Mouse (Mus musculus) granulocyte monocyte progenitor cell, adult 5-6 weeks (primary cell): ENCODE measurements around the gene Mrpl52. TPM values are rescaled to one million over a fixed set of nuclear protein-coding genes. Genes with fewer than 3 reads are reported as not detected.
A peak's percentile ranks its signal among the peaks of the same experiment; 100 is the strongest.

Experiments
- ATAC-seq: replicated peaks from 2 replicates; pipeline ENCODE4 v1.8.0; 2016; ENCODE audit warnings: mild to moderate bottlenecking, moderate TSS enrichment, inconsistent platforms; ENCODE audit not compliant: poor library complexity, severe bottlenecking
- total RNA-seq, 2 experiments: library from RNA; stranded (forward) in 1 of 2; stranded (reverse) in 1 of 2; fragments of 200-712, 200-1000 nt in 1 of 2; fragments of >200 nt in 1 of 2; fragmentation: Nextera tagmentation in 1 of 2; gene quantifications; 2 replicates each; pipeline ENCODE4 v1.2.3; 2014 to 2017

Gene Mrpl52
- total RNA-seq, 2 experiments from 2014 or later: 34.0 to 100 TPM

DNA sequence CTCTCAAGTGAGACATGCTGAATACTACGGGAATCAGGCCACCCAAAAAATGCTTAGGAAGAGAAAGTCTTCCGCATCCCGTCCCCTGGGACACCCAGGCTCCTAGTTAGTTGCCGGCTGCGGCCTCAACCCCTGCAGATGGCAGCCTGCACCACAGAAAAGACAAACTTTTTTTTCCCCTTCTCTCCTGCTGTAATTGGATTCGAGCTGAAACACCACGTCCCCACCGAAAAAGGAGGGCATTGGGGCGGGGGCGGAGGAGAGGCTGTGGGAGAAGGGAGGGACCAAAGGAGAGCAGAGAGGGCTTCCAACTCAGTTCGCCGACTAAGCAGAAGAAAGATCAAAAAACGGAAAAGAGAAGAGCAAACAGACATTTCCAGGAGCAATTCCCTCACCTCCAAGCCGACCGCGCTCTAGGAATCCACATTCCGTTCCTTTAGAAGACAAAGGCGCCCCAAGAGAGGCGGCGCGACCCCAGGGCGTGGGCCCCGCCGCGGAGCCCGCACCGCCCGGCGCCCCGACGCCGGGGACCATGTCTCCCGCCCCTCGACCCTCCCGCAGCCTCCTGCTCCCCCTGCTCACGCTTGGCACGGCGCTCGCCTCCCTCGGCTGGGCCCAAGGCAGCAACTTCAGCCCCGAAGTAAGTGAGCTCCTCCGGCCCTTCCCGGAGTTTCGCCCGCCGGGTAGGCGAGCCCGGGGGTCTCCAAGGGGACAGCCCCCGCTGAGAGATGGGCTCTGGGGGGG is 4.8 kb downstream of the Mrpl52 start, which contains the start of gene Mmp14:
Gene Mmp14, plus strand, starts transcription at position 279 of the 744 bp plus-strand sequence.
- no peak for ATAC-seq

DNA sequence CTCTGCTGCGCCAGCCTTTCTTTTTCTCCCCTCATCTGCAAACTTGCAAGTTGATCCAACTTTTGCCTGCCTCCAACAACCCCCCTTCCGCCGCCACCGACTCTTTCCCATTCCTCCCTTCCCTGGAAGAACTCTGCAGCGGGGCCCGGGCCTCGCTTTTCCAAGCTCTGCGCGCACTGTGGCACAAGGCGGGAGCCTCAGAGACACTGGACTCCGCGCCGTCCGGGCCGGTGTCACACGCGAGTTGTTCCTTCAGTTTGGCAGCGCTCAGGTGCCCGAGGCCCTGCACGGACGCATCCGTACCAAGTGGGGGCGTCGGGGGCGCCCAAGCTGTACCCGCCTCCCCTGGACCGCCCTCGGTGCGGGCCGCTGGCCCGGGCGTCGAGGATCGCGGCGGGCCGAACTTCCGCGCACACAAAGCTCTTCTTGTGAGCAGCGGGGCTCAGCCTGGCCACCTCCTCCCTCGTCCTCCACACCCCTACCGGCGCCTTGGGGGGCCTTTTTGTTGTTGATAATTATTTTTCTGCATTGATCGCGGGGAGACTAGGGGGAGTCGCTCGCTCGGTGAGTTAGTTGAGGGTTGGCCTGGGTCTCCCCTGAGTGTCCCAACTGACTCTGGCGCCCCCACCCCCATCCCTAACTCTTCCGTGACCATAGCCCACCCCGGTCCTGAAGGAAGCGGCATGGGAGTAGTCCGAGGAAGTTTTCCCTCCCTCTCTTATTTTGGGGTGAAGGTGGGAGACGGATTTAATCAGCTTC is 5.5 kb downstream of the Mrpl52 start:
- ATAC-seq: peak; percentile 26

DNA sequence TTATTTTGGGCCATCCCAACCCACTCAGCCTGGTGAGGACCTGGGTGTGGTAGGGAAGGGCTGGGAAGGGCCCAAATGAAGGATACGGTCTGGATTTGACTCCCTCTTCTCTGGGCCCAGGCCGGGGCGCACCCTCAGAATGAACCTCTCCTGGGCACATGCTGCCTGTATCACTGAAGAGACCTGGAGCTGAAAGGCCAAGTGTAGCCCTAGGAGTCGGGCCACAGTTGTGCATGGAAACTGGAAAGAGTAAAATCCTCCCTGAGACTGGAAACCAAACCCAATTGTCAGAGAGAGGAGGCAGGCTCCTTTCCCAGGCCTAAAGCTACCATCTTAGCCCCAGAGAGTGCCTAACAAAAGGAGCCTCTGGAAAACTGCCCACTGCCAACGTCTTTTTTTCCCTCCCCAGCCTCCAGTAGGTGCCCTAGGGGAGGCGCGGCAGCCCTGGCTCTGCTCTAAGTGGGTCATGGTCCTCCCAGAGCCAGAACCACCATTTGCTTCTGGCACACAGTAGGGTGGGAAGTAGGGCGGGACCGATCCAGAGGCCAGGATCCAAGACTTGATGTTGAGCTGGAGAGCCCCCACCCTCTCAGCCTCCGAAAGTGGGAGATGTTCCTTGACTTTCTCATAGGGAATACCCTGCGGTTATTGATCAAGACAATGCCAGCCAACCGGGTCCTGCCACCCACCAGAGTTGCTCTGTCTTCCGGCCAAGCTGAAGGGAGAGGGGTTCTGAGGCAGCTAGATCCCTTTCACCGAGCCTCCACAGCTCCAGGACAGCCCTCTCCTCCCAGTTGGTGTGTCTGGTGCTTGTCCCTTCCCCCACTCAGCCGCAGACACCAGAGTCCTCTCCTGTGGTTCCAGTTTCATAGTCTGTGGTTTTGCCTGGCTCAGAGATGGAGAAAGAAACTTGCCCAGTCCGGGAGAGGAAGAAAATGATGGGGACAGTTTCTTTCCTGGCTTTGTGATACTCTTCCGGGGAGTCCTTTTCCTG is 6.4 kb downstream of the Mrpl52 start:
- peak; percentile 91 for ATAC-seq

DNA sequence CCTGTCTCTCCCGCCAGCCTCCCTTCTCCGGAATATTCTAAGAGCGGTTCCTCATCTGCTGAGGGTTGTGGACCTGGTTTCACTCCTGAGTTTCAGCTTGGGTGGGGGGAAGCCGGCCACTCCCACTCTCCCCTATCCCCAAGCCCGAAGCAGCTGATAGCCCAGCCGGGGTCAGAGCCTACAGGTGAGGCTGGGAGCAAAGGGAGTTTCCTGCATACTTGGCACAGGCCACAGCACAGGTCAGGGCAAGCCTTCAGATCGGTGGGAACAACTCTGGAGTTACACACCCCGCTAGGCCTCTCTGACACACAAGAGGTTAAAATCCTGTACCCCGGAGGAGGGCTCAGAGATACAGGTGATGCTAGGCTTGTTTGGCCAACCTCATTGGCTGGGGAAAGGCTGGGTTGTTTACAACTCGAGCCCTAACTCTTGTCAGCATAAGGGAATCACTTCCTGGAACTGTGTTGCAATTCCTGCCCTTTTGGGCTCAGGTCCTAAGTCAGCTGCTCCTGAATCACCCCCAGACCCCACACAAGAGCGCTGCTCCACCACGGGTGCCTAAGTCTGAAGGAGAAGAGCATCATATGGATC is 7.3 kb downstream of the Mrpl52 start:
- ATAC-seq: peak; percentile 18

DNA sequence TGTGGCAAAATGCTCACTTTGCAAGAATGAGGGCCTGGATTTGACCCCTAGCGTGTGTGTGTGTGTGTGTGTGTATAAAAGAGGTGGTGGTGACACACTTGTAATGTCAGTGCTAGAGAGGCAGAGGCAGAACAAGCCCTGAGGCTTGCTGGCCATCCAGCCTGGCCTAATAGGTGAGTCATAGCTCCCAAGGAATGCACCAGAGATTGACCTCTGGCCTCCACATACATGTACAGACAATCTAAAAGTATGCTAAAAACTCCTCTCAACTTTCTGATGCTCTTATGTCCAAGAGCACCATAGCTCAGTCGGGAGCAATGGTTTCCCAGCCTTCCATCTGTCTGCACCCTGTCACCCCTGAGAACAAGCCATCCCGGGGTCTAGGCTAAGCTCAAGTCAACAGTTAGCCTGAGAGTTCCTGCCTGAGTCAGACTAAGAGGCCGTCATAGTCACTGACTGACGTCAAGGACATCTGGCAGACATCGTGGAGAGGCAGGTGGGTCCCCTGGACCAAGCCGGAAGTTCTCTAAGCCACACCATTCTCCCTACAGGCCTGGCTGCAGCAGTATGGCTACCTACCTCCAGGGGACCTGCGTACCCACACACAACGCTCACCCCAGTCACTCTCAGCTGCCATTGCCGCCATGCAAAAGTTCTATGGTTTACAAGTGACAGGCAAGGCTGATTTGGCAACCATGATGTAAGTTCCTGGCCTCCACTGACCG is 8.6 kb downstream of the Mrpl52 start:
- no peak for ATAC-seq

DNA sequence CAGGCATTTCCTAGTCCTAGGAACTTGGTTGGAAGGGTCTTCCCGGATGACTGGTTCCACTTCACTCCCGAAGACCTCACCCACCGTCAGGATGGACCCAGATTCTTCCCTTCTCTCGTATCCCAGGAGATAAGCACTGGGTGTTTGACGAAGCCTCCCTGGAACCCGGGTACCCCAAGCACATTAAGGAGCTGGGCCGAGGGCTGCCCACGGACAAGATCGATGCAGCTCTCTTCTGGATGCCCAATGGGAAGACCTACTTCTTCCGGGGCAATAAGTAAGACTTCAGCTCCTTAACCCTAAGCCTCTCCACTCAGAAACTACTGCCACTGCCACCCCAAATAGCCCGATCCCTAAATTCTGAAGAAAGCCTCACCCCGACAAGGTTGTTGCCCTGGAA is 12.4 kb downstream of the Mrpl52 start:
- no peak for ATAC-seq

DNA sequence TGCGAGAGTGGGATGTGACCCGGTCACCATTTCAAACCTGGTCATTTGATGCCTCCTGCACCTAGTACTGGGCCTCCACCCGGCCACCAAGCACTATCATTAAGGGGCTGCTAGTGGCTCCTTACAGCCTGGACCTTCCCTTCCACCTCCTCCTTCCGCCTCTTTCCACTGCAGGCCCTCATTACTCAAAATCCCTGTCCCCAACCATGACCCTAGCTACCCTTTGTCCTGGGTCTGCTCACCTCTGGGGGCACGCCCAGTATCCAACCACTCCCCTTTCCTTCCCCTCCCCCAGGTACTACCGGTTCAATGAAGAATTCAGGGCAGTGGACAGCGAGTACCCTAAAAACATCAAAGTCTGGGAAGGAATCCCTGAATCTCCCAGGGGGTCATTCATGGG is 12.9 kb downstream of the Mrpl52 start:
- ATAC-seq: no peak

DNA sequence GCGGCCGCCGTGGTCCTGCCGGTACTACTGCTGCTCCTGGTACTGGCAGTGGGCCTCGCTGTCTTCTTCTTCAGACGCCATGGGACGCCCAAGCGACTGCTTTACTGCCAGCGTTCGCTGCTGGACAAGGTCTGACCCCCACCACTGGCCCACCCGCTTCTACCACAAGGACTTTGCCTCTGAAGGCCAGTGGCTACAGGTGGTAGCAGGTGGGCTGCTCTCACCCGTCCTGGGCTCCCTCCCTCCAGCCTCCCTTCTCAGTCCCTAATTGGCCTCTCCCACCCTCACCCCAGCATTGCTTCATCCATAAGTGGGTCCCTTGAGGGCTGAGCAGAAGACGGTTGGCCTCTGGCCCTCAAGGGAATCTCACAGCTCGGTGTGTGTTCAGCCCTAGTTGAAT is 13.8 kb downstream of the Mrpl52 start:
- no peak for ATAC-seq

DNA sequence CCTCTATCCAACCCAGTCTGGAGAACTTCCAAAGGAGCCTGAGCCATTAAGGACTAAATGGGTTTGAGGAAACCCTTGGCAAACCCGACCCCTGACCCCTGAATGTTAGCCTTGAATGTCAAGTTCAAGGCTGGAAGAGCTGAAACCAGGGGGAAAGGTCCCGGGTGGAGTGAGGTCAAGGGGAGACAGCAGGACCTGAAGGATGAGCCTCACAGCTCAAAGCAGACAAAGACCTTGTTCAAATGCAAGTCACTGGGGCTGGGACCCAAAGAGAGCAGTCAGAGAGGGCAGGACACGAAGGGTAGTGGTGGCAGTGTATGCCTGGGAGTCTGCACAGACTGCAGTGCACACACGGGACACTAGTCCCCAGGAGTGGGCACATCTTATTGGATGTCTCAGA is 14.7 kb downstream of the Mrpl52 start:
- no peak for ATAC-seq

DNA sequence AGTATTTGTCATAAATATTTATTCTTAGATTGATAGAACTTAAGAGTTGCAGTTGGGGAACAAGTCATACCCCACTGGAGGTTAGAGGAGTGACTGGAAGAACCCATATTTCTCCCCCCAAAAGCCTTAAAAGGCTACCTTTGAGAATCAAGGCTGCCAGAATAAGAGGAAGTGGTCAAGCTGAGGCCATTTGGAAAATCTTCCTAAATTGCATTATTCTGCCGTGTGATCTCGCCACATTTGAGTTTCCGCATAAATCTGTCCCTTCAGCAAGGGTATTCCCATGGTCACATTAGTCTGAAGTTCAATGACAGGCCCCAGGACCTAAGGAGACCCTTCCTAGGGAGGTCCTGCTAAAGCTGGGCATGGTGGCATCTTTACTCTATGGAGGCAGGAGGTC is 15.8 kb downstream of the Mrpl52 start:
- peak; percentile 74 for ATAC-seq

DNA sequence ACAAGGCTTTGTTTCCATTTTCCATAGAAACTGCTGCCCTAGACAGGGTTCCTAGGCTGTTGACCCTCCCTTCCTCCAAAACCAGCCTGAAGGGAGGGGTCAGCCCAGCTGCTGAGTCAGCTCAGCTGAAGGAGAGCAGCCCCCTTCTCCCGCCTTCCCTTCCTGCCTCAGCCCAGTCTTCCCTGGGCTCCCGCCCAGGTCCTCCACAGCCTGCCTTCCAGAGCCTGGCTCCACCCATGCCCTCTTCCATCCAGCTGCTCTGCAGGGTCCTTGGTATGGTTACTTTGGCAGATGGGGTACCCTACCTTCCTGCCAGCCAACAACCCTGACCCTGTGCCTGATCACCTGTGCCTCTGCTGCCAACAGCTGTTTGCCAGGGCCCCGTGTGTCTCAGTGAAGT is 16.5 kb downstream of the Mrpl52 start:
- ATAC-seq: no peak

DNA sequence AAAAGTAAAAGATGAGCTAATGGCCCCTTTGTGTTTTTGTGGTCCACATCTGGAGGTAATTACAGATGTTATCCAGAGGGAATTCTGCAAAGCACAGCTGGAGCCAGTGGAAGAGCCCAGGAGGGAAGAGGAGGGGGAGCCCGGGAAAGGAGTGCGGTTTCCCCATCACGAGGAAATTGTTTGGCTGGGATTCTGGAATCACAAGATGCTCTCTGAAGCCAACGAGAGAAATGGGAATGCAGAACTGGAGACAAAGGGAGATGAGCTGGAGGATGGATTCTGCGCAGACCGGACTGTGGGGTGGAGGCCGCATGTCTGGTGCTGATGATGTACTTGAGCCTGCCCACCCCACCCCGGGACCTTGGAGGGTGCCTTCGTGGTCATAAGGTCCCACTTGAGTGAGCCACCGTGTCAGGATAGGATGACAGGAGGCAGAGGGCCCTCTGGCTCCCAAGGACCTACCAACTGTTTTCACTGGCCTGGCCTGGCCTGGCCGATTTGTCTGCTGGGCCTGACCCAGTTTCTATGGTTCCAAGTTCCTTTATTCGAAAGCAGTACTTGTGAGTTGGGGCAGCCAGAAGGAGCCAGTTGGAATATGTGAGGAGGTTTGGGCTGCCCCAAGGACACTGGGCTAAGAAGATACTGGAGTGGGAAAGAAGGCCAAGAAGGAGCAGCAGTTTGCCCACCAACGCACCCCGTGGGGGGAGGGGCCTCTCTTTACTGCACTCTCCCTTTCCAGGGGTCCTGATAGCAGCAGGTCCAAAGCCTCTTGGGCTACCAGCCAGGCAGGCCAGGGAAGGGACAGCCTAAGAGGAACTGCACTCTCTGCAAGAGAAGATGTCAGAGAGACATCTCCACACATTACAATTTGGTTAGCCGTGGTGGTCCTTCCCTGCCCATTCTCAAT is 17.3 kb downstream of the Mrpl52 start:
- ATAC-seq: no peak

DNA sequence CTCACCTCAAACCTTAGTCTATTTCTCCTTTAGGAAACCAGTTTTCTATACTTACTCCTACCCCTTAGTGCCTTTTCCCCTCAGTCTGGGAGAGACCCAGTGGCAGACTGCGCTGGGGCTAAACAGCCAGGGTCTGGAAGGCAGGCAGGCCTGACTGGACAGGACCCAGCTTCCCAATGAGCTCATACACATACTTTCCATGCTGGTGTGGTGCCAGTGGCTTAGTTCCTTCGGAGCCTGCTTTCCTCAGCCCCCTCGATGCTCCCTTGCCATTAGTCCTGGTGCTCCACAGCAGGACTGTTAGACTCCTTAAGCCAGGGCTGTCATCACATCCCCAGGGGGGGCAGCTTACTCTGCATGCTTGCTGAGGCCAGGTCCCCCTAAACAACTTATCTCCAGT is 18.8 kb downstream of the Mrpl52 start:
- no peak for ATAC-seq

DNA sequence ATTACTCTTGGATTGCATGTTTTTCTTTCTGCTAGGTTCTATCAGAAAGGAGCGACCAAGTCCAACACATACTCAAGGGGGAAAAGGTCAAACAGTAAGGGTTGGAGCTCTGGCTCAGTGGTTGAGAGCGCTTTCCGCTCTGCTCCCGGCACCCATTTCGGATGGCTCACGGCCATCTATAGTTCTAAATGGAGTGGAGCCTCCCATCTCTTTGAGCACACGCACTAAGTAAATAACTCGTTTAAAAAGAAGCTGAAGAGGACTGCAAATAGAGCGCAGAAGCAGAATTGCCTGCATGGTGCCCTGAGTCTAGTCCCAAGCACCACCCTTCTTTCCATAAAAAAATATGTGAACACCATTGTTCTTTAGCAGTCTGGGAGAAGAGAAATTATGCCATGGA is 26.9 kb downstream of the Mrpl52 start:
- no peak for ATAC-seq

DNA sequence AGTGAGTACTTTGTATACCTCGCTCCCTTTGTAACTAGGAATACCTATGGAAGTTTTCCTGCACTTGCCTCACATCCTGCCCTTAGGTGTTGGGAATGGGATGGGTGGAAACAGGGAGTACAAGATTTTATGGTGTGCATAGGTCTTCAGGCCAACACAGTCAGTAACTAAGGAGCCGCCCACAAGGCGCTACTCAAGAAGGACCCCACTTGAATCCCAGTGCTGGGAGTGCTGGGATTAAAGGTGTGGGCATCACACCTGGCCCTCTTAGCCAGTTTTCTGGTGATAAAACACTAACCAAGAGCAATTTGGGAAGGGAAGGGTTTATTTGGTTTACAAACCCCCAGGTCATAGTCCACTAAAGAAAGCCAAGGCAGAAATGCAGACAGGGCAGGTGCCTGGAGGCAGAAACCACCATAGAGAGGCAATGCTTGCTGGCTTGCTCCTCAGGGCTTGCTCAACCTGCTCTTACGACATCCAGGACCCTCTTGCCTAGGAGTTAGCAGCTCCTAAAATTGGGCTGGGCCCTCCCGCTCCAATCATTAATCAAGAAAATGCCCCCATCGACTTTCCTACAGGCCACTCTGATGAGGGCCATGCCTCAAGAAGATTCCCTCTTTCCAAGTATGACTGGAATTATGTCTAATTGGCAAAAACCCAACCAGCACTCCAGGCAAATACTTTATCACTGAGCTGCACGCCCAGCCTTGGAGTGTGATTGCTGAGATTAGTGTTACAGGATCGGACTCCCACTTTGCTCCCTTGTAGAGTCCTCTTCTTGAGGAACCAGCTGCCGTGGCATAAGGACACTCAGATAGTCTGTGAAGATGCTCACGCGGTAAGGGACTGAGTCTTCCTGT is 28.2 kb downstream of the Mrpl52 start:
- ATAC-seq: peak; percentile 73

DNA sequence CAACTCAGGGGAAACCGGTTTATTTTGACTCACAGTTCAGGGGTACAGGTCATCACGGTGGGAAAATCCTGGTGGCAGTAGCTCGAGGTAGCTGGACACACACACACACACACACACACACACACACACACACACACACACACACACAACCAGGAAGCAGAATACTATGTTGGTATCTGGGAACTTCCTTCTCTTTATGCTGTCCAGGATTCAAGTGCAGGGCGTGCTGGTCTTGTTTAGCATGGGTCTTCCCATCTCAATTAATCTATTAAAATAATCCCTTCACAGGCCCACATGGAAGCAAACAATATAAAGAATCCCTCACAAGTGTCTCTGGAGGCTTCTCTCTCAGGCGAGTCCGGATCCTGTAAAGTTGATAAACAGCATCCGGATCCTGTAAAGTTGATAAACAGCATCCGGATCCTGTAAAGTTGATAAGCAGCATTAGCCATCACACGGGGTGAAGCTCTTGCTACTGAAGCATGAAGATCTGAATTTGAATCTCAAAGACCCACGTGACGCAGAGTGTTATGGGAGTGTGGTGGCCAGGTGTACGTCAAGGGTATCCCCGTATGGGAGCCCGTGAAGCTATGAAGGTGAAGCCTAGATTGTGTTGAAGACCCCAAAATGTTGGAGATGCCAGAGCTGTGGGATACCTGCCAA is 31.3 kb downstream of the Mrpl52 start:
- ATAC-seq: no peak

DNA sequence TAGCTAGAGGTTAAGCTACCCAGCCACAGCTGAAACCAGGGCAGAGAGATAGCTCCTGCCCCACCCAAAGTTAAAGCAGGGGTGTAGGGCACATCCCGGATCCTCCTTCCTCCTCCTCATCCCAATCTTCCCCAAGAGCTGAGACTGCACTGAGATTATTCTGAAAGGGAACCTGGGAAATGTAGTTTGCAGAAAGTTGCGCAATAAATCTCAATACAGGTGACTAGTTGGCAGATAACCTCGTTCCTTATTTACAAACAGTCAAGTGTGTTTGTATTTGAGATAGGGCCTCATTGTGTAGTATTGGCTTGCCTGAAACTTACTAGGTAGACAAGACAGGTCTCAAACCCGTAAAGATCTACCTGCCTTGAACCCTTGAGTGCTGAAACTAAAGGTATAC is 35.4 kb downstream of the Mrpl52 start:
- ATAC-seq: no peak
